Comparison of ENCODE assay signal across 20 mouse cellular contexts in the genomic region with DNA sequence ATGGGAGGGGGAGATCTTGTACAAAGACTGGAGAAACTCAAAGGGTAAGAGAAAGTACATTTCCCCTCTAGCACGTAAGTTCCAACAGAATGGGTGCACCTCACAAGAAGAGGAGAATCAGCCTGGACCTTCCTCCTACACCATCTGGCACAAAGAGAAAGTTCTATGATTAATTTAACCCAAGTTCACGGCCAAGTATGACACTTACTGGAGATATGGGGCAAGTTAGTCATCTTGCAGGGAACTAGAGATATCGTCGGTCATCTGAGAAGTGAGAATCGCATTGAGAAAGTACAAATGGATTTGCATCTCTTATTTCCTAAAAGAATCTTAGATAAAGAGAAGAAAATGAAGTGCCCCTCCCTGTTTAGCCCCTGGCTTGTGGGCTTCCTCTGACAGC.
A peak's percentile ranks its signal among the peaks of the same experiment; 100 is the strongest.
DNase-seq lines count a peak whose midpoint lies in the region; ATAC-seq lines count a peak whose summit lies in the region.
"Had no signal": no experiment of that assay in that cellular context is flagged by ENCODE, and none has a peak within 500 bp of the region (broad histone marks: within the 10 kb centered on the region; RNA-seq: fewer than 3 reads in every experiment).

No protein-coding gene starts in this region.

- H3K4me1 ChIP-seq in heart, embryonic 16.5 days (ENCODE audit: control insufficient read depth, insufficient read depth, low read length), result peaks cover 37% of the 10 kb centered on the region
- peaks cover 21% of the 10 kb centered on the region; the same call in 1 of the 2 replicates for H3K4me1 ChIP-seq in heart, embryonic 10.5 days

- intact Hi-C loops in heart, postnatal 36 days (cut with DNase I), result no loop called here

- H3K9me3 ChIP-seq in heart, embryonic 16.5 days (replicated peaks; ENCODE audit: control insufficient read depth, low read length), result no peaks in the 10 kb centered on the region
- no peaks in the 10 kb centered on the region for H3K9me3 ChIP-seq in heart, embryonic 10.5 days
- H3K9me3 ChIP-seq: forebrain, embryonic 13.5 days; hindbrain, embryonic 12.5 days had no signal

- no peaks in the 10 kb centered on the region for H3K27me3 ChIP-seq in heart, embryonic 16.5 days (ENCODE audit: control insufficient read depth, insufficient read depth, low read length)
- no peaks in the 10 kb centered on the region for H3K27me3 ChIP-seq in heart, embryonic 10.5 days (ENCODE audit: insufficient read depth, poor library complexity, severe bottlenecking)
- H3K27me3 ChIP-seq: forebrain, embryonic 13.5 days; hindbrain, embryonic 12.5 days had no signal

- peak; percentile 32 for DNase-seq in heart, adult 8-10 months (ENCODE audit: low spot score)
- DNase-seq in heart, postnatal 36 days, result no peak
- DNase-seq in heart, embryonic 10.5 days (ENCODE audit: low spot score), result no peak
- DNase-seq in 3T3-L1 (ENCODE audit: low read depth, low spot score) (peak; percentile 59), adipocyte (ENCODE audit: low spot score) (peak; percentile 20)
- no peak for DNase-seq in cerebellum, postnatal 14 days
- DNase-seq: cerebellum, adult 8-10 months; cerebellum, postnatal 36 days; gastrocnemius, postnatal 25 days; kidney, adult 11 months; lung, adult 2 months; thymus, adult 2 months; thymus, postnatal 36 days had no signal

- ATAC-seq in heart, embryonic 16.5 days (replicated peaks; ENCODE audit: extremely low read depth, insufficient read depth, low FRiP score), result no peak
- ATAC-seq: activated CD4-positive, CD25-positive, alpha-beta regulatory T cell, adult 4 months; CD4-positive, CD25-positive, alpha-beta regulatory T cell, adult 4 months; forebrain, embryonic 13.5 days had no signal

- peak overlapping the region; percentile 82 for H3K27ac ChIP-seq in heart, embryonic 16.5 days (ENCODE audit: low read length)
- H3K27ac ChIP-seq in heart, embryonic 10.5 days, result no peak overlapping the region
- H3K27ac ChIP-seq: forebrain, embryonic 13.5 days; hindbrain, embryonic 12.5 days; liver, embryonic 14.5 days; macrophage had no signal

- H3K36me3 ChIP-seq in heart, embryonic 16.5 days (ENCODE audit: control insufficient read depth, insufficient read depth), result no peaks in the 10 kb centered on the region
- no peaks in the 10 kb centered on the region for H3K36me3 ChIP-seq in heart, embryonic 10.5 days
- H3K36me3 ChIP-seq: hindbrain, embryonic 12.5 days had no signal

- no peak overlapping the region for H3K9ac ChIP-seq in heart, embryonic 16.5 days (ENCODE audit: low read length)
- H3K9ac ChIP-seq: forebrain, embryonic 13.5 days; hindbrain, embryonic 12.5 days; liver, embryonic 14.5 days had no signal

- 40% methylated on average over 5 of the region's 5 CpGs for WGBS in heart, embryonic 16.5 days
- WGBS in heart, embryonic 10.5 days, result 85% methylated on average over 5 of the region's 5 CpGs

- H3K4me2 ChIP-seq in heart, embryonic 16.5 days (ENCODE audit: low read depth, low read length), result peak overlapping the region; percentile 56
- H3K4me2 ChIP-seq: forebrain, embryonic 13.5 days; hindbrain, embryonic 12.5 days had no signal

- H3K4me3 ChIP-seq in heart, embryonic 16.5 days (ENCODE audit: low read length), result no peak overlapping the region
- H3K4me3 ChIP-seq in heart, embryonic 10.5 days, result no peak overlapping the region
- H3K4me3 ChIP-seq: forebrain, embryonic 13.5 days; hindbrain, embryonic 12.5 days had no signal

Comparison
In these comparisons a context has a peak if more than half of its experiments do, and no peak if none do; other contexts are left out.
1. DNase-seq: peak in heart, adult 8-10 months (single experiment), 3T3-L1 (single experiment) and adipocyte (single experiment); none in heart, postnatal 36 days (0 of 2), heart, embryonic 10.5 days (single experiment) and cerebellum, postnatal 14 days (0 of 2).